Mouse (Mus musculus): ENCODE data around the gene Dop1a. TPM values are rescaled to one million over a fixed set of nuclear protein-coding genes. Genes with fewer than 3 reads are reported as not detected.

Dop1a gene
- polyA plus RNA-seq, 1 experiment from 2014 or later, result 19.3 TPM

GRCm38 (mm10) chr9:86599723-86600303 is 132.9 kb downstream of the Dop1a start:
- WGBS, result 25% methylated on average over 8 of the region's 8 CpGs
- H3K36me3 ChIP-seq (ENCODE audit: insufficient read depth), result no peaks in the 10 kb centered on the region
- no peak overlapping the region for H3K4me3 ChIP-seq (ENCODE audit: low read depth, low read length)
- no peaks in the 10 kb centered on the region for H3K27me3 ChIP-seq (ENCODE audit: insufficient read depth, low read length)
- no peak for TF ChIP-seq CTCF (IDR thresholded peaks at IDR 0.05; ENCODE audit: low read depth)
- no peaks in the 10 kb centered on the region for H3K9me3 ChIP-seq (ENCODE audit: low read depth, low read length)
- ATAC-seq (ENCODE audit: insufficient read depth) (peak; percentile 76; the same call in 1 of the 2 replicates), DNase-seq (peak; percentile 73)
- H3K4me2 ChIP-seq, result no peak overlapping the region
- H3K27ac ChIP-seq (ENCODE audit: low read depth), result peak overlapping the region; percentile 48; the same call in 1 of the 2 replicates
- H3K4me1 ChIP-seq (ENCODE audit: insufficient read depth), result peaks cover 10% of the 10 kb centered on the region; the same call in 1 of the 2 replicates
- H3K9ac ChIP-seq, result no peak overlapping the region

Other genes with a start within 250 kb of the Dop1a start
- gene Ube2cbp, start 2.2 kb upstream of the Dop1a start, polyA plus RNA-seq (2014; fragmentation: Nextera tagmentation; extraction: Ambion mirVana), result 6.1 and 7.2 TPM in 2 replicates
- gene Pgm3, start 104.7 kb downstream of the Dop1a start, polyA plus RNA-seq (2014; fragmentation: Nextera tagmentation; extraction: Ambion mirVana), result 35.1 and 37.7 TPM in 2 replicates
- 4.1 and 5.3 TPM in 2 replicates for gene Rwdd2a, start 104.8 kb downstream of the Dop1a start, polyA plus RNA-seq (2014; fragmentation: Nextera tagmentation; extraction: Ambion mirVana)
- 27.4 and 28.8 TPM in 2 replicates for gene Me1, start 228.8 kb downstream of the Dop1a start, polyA plus RNA-seq (2014; fragmentation: Nextera tagmentation; extraction: Ambion mirVana)